Mouse (Mus musculus) liver, postnatal 0 days (tissue): Measurements from ENCODE around the gene Dclre1a. TPM values are rescaled to one million over a fixed set of nuclear protein-coding genes. Genes with fewer than 3 reads are reported as not detected.
A peak's percentile ranks its signal among the peaks of the same experiment; 100 is the strongest.

Experiments
- ATAC-seq: fragments of 200-750 bp; cut with Nextera tagmentation; 2 replicates; pipeline ENCODE4 v1.8.0; 2017; ENCODE audit warnings: mild to moderate bottlenecking, moderate library complexity
- DNase-seq: peaks from one replicate; pipeline ENCODE4 v3.0.0-alpha.2; 2016
- H3K27ac ChIP-seq: fragments of 300-500 bp; sonication (generic); 2 replicates; pipeline ENCODE4 v1.5.1; 2014; ENCODE audit warnings: antibody characterized with exemption, moderate library complexity, mild to moderate bottlenecking, low read depth
- H3K27me3 ChIP-seq: fragments of 300-500 bp; sonication (generic); 2 replicates; pipeline ENCODE4 v1.6.1; 2014; ENCODE audit warnings: low read length, control low read depth, mixed read lengths; ENCODE audit not compliant: insufficient read depth
- H3K36me3 ChIP-seq: fragments of 300-500 bp; sonication (generic); replicated peaks from 2 replicates; pipeline ENCODE4 v1.6.1; 2014; ENCODE audit warnings: mild to moderate bottlenecking, control low read depth, low read length, moderate library complexity, mixed read lengths; ENCODE audit not compliant: insufficient read depth
- H3K4me1 ChIP-seq: fragments of 300-500 bp; sonication (generic); 2 replicates; pipeline ENCODE4 v1.6.1; 2014; ENCODE audit warnings: antibody characterized with exemption, mild to moderate bottlenecking, control low read depth; ENCODE audit not compliant: insufficient read depth
- H3K4me2 ChIP-seq: fragments of 300-500 bp; sonication (generic); 2 replicates; pipeline ENCODE4 v1.6.1; 2014; ENCODE audit warnings: low read depth, mild to moderate bottlenecking, low read length, moderate library complexity, mixed read lengths
- H3K4me3 ChIP-seq: fragments of 300-500 bp; sonication (generic); 2 replicates; pipeline ENCODE4 v1.5.1; 2014; ENCODE audit warnings: low read depth, low read length
- H3K9ac ChIP-seq: fragments of 300-500 bp; sonication (generic); replicated peaks from 2 replicates; pipeline ENCODE4 v1.6.1; 2014; ENCODE audit warnings: mild to moderate bottlenecking, moderate library complexity
- H3K9me3 ChIP-seq: fragments of 300-500 bp; sonication (generic); 2 replicates; pipeline ENCODE4 v1.6.1; 2016; ENCODE audit warnings: mild to moderate bottlenecking, control low read depth, low read length, mixed read lengths
- CTCF ChIP-seq: sonication (generic); IDR thresholded peaks from 2 replicates; pipeline ENCODE4 v1.5.1; 2016; ENCODE audit warnings: antibody characterized with exemption, low read depth
- EP300 ChIP-seq: IDR thresholded peaks from 2 replicates; pipeline ENCODE4 v1.6.1; 2016; ENCODE audit warnings: antibody characterized with exemption, low read depth, mild to moderate bottlenecking
- WGBS: fragments of 180-500 bp; shearing (Covaris S2); extraction: QIAGEN DNeasy Blood & Tissue Kit; methylation state at CpG from one replicate; pipeline ENCODE4 v1.1.7; 2014; ENCODE audit not compliant: insufficient replicate concordance; 5-methylcytosine and 5-hydroxymethylcytosine counted together
- polyA plus RNA-seq: library from polyadenylated mRNA; unstranded; fragments of >200 nt; fragmentation: Nextera tagmentation; extraction: Ambion mirVana; gene quantifications from 2 replicates; pipeline ENCODE4 v1.2.1, GENCODE M21; 2015

Dclre1a gene
- polyA plus RNA-seq, 1 experiment from 2014 or later, result 14.8 TPM

GRCm38 (mm10) chr19:56489601-56490000 is 58.4 kb downstream of the Dclre1a start:
- no peak for ATAC-seq
- Histone ChIP-seq H3K27me3 (no peaks in the 10 kb centered on the region), H3K4me3 (no peak overlapping the region), H3K4me1 (peaks cover 11% of the 10 kb centered on the region), H3K36me3 (no peaks in the 10 kb centered on the region), H3K4me2 (no peak overlapping the region), H3K9ac (no peak overlapping the region), H3K27ac (no peak overlapping the region), H3K9me3 (no peaks in the 10 kb centered on the region)
- no peak for TF ChIP-seq EP300
- no peak for TF ChIP-seq CTCF
- 77% methylated on average over 6 of the region's 6 CpGs for WGBS
- DNase-seq, result no peak

- ATAC-seq, result no peak
- Histone ChIP-seq H3K4me2 (no peak overlapping the region), H3K4me3 (no peak overlapping the region), H3K36me3 (no peaks in the 10 kb centered on the region), H3K4me1 (peaks cover 11% of the 10 kb centered on the region), H3K9ac (no peak overlapping the region), H3K9me3 (no peaks in the 10 kb centered on the region), H3K27ac (no peak overlapping the region), H3K27me3 (no peaks in the 10 kb centered on the region)
- WGBS, result 72% methylated on average over 2 of the region's 2 CpGs
- no peak for TF ChIP-seq CTCF
- no peak for TF ChIP-seq EP300
- no peak for DNase-seq
These were observed 60.7 kb downstream of the Dclre1a start for GRCm38 (mm10) chr19:56487339-56487738.

DNA sequence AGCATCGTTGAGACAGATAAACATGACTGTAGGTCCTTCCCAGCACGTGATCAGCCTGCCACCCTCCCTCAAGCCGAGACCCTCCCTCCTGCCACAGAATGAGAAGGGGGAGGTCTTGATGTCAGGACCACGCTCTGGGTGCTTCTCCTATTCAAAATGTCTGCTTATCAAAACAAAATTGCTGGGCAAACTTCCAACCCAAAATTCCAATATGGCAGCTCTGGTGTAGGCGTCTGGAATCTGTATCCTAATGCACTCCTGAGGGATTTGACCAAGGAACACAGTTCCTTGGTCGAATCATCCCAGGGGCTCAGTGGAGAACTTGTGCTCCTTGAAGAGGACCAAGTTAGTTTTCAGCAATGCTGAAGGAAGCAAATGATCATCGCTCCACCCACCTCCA is 61.1 kb downstream of the Dclre1a start:
- WGBS, result 73% methylated on average over 7 of the region's 7 CpGs
- DNase-seq, result no peak
- Histone ChIP-seq H3K4me1 (peaks cover 11% of the 10 kb centered on the region), H3K27me3 (no peaks in the 10 kb centered on the region), H3K4me2 (no peak overlapping the region), H3K36me3 (no peaks in the 10 kb centered on the region), H3K9ac (no peak overlapping the region), H3K9me3 (no peaks in the 10 kb centered on the region), H3K4me3 (no peak overlapping the region), H3K27ac (no peak overlapping the region)
- no peak for ATAC-seq
- TF ChIP-seq CTCF (no peak), EP300 (no peak)

DNA sequence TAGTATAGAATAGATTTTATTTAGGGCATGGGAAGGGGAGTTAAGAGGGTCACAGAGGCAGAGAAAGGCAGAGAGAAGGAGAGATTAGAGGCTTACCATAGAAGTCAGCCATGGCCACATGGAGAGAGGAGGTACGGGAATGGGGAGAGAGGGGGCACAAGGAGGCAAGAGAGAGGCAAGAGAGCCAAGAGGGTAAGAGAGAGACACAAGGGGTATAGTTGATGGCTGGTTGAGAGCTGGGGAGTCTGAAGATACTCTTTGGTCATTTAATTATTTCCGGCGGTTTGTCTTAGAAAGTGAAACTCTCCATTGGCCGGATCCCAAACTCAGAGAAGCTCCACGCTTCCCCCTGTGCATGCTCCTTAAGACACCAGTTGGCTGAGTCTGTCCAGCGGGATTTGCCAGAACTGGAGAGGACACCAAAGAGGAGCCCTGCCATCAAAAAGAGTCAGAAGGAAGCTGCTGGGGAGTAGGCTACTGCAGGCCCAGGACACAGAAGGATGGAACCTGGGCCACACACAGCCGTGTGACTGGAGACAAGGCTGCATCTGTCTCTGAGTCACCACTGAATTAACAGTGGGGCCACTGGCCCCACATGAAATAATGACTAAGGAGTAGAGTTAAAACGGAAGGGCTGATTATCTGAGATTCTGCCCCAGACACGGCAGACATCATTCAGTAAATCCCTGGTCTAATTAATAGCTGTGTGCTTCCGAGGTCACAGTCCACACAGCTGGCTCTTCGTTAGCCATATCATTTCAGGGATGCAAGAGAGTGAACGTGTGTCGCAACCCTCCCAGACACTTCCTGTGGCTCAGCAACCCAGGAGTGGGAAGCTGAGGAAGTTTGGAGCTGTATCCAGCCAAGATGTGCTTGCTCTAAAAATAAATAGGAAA is 62.4 kb downstream of the Dclre1a start:
- peak; percentile 72 for ATAC-seq
- H3K4me1 ChIP-seq, result peaks cover 11% of the 10 kb centered on the region
- H3K9ac ChIP-seq, result no peak overlapping the region
- H3K9me3 ChIP-seq, result no peaks in the 10 kb centered on the region
- no peaks in the 10 kb centered on the region for H3K27me3 ChIP-seq
- 0 out of 2 replicates have a peak overlapping the region, but pooled peaks have one; percentile 11 for H3K4me2 ChIP-seq
- 48% methylated on average over 13 of the region's 13 CpGs for WGBS
- H3K4me3 ChIP-seq, result no peak overlapping the region
- DNase-seq, result peak; percentile 49
- peak overlapping the region; percentile 48; the same call in 1 of the 2 replicates for H3K27ac ChIP-seq
- no peaks in the 10 kb centered on the region for H3K36me3 ChIP-seq
- TF ChIP-seq CTCF, result no peak
- no peak for TF ChIP-seq EP300

GRCm38 (mm10) chr19:56484630-56485375 is 63.2 kb downstream of the Dclre1a start:
- Histone ChIP-seq H3K4me2 (no peak overlapping the region), H3K27ac (peak overlapping the region; percentile 48; the same call in 1 of the 2 replicates), H3K36me3 (no peaks in the 10 kb centered on the region), H3K4me3 (no peak overlapping the region), H3K9me3 (no peaks in the 10 kb centered on the region), H3K27me3 (no peaks in the 10 kb centered on the region), H3K4me1 (peaks cover 11% of the 10 kb centered on the region), H3K9ac (no peak overlapping the region)
- TF ChIP-seq CTCF, result no peak
- no peak for TF ChIP-seq EP300
- 74% methylated on average over 13 of the region's 13 CpGs for WGBS
- ATAC-seq, result no peak
- no peak for DNase-seq

Other genes starting within 250 kb of the Dclre1a start
- gene Nrap, start 158.2 kb downstream of the Dclre1a start, polyA plus RNA-seq, result 0.16 and 0.47 TPM in 2 replicates
- 9.8 and 10.1 TPM in 2 replicates for gene Casp7, start 151.1 kb downstream of the Dclre1a start, polyA plus RNA-seq
- not detected in 2 replicates for gene Plekhs1, start 86.6 kb downstream of the Dclre1a start, polyA plus RNA-seq
- gene Nhlrc2, start within 50 bp of the Dclre1a start, polyA plus RNA-seq, result 6.5 and 6.6 TPM in 2 replicates
- gene Adrb1, start 174.0 kb upstream of the Dclre1a start, polyA plus RNA-seq, result 0.47 and 0.63 TPM in 2 replicates